Mouse (Mus musculus): ENCODE data around the gene C7. TPM values are rescaled to one million over a fixed set of nuclear protein-coding genes. Genes with fewer than 3 reads are reported as not detected.
"Not testable (repeated sequence)": the region's sequence is repeated elsewhere in the genome, so short reads cannot be mapped to it uniquely, and the experiment has no call there.

Gene C7
- under 1 TPM; 0.22 to 0.46 TPM for total RNA-seq (2021)

DNA sequence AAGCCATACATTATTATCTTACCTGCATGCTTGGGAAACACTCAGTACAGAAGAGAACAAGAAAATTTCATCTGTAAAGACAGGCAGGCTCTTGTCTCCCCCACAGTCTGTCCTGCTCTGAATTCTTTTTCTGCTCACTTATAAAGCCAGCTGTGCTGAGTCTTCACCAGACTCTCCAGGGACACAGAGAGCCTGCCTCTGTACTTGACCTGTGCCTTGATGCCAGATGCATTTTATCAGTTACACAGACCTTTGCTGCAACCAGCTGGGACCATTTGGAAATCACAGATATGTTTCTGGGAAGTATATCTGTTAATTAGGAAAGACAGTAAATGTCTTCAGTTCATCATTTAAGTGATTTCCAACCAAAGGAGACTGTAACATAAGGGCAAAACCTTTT is at the start of gene C7:
C7 (minus strand) TSS at position 106 of the 400 bp plus-strand sequence.
- no peak for DNase-seq
- intact Hi-C loops (cut with DNase I): no loop called here

DNA sequence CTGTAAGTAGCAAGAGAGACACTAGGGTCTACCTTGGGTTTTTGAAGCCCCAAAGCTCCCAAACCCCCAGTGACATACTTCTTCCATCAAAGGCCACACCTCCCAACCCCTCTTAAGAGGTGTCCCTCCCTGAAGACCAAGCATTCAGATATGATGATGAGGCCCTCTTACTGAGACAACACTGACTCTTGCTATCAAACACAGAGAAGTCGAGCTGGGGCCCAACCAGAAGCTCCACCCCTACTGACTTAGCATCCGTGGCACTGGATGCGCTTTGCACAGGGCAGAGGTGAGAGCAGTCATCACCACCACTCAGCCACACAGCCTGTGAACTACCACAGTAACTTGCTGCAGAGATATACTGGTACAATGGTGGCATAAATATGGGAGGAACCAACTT is 49.1 kb upstream of the C7 start:
- no peak for DNase-seq
- intact Hi-C loops (cut with DNase I): no loop called here

DNA sequence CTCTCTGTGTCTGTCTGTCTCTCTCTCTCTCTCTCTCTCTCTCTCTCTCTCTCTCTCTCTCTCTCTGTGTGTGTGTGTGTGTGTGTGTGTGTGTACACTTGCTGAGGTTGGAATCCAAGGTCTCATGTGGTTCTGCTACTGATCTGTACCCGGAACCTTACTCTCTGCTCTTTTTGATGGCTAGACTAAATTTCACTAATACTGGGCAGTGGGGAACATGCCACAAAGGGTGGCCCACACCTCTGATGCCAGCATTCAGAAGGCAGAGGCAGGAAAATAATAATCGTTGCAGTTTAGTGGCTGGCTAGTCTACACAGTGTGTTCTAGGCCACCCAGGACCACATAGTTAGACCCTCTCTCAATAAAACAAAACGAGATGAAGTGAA is 45.1 kb upstream of the C7 start:
- intact Hi-C loops (cut with DNase I): no loop called here
- no peak for DNase-seq

DNA sequence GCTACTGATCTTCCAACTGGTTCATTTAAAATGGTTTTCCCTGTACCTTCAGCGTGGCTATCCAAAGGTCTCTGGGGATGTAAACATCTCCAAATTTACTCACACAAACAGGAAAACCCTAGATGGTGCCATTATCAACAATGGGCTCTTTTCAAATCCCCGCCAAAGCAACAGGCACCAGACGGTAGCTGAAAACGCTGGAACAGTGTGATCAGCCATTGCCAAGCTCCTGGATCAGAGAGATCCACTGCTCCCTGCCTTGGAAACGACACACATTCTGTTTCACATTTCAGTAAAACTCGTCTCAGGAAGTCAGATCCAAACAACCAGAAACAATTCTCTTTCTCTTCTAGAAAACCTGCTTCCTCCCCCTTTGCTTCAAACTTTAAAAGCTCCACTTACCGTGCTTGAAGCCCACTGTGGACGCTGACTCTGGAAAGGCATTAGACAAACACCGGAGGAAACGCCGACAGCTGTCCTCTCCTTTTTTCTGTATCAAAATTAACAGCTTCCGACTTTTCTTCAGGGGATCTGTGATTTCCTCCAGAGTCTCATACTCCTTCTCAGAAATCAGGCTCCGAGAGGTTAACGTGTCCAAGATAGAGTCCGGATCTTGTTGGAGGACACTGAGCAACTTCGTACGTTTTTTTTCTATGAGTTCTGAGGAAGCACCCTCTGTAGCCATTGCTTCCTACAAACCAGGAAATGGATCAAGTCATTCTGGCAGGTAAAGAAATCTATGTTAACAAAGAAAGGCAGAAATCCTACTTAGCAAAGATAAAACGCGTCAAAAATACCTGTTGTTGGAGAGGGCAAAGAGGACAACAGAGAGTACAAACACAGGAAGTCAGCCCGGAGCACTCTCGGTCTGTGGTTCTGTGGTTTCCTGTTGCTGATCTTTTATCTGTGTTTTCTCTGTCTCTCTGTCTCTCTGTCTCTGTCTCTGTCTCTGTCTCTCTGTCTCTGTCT is 44.4 kb upstream of the C7 start, which contains the start of gene Card6:
Card6 (minus strand) TSS at position 854 of the 969 bp plus-strand sequence.
- no peak for DNase-seq
- intact Hi-C loops (cut with DNase I): no loop called here

DNA sequence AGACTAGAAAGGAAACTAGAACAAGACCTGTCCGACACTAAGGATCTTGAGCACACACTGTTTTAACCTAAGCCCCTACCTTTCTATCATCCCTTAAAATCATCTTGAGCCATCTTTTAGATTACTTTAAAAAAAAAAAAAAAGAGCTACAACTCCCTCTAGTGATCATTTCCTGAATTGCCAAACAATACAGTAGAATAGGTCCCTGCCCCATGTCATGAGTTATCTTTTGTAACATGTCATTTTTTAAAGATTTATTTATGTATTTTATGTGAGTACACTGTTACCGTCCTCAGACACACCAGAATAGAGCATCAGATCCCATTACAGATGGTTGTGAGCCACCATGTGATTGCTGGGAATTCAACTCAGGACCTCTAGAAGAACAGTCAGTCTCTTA is 42.8 kb upstream of the C7 start:
- intact Hi-C loops (cut with DNase I): no loop called here
- no peak for DNase-seq

DNA sequence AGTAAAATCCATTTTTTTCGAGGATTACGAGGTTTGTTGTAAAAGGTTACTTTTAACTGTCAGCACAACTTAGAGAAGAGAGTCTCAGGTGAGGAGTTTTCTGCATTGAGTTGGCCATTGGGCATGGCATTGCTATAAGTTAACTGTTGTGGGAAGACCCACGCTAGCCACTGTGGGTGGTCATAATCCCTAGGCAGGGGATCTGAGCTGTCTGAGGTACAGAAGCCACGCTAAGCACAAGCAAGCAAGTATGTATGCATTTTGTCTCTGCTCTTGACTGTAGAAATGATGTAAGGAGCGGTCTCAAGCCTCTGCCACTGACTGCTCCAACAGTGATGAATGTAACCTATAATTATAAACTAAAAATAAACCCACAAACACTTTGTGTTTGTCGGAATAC is 42.4 kb upstream of the C7 start:
- intact Hi-C loops (cut with DNase I): no loop called here
- no peak for DNase-seq

DNA sequence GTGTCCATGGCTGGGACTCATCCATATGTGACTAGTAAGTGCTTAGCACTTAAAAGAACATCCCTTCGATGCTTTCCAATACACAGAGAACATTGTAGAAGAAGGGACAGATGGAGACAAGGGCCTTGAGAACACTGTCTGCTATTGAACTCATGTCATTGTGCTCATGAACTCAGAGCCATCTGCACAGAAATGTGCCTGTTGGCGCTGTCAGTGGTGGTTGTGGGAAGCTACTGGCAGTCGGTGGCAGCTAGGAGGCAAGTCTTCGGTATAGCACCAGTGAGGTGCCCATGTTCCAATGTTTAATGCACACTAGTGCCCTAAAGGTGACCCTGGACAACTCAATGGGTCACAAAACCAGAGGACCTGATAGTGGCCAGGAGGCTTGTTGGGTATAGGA is 38.8 kb upstream of the C7 start:
- DNase-seq: no peak
- intact Hi-C loops (cut with DNase I): loop anchor here (5.0 kb wide), 1 partner anchor 1045 kb away; no protein-coding TSS in a partner anchor

DNA sequence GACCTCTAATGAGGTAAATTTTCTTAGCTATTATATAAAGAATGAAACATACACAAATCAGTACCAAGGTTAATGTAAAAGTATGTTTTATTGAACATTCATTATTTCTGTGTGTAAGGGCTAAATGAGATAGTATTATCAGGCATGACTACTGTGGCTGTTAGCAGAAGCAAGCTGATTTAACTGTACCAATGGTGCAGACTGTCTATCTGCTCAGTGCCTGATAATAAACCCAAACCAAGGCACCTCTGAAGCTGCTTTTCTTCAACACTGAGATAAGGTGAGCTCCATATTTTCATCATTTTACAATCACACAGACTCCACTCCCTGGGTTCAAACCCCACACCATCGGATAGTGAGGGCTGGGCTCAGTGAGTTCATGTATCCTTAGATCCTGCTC is 33.8 kb upstream of the C7 start:
- no peak for DNase-seq
- intact Hi-C loops (cut with DNase I): no loop called here

DNA sequence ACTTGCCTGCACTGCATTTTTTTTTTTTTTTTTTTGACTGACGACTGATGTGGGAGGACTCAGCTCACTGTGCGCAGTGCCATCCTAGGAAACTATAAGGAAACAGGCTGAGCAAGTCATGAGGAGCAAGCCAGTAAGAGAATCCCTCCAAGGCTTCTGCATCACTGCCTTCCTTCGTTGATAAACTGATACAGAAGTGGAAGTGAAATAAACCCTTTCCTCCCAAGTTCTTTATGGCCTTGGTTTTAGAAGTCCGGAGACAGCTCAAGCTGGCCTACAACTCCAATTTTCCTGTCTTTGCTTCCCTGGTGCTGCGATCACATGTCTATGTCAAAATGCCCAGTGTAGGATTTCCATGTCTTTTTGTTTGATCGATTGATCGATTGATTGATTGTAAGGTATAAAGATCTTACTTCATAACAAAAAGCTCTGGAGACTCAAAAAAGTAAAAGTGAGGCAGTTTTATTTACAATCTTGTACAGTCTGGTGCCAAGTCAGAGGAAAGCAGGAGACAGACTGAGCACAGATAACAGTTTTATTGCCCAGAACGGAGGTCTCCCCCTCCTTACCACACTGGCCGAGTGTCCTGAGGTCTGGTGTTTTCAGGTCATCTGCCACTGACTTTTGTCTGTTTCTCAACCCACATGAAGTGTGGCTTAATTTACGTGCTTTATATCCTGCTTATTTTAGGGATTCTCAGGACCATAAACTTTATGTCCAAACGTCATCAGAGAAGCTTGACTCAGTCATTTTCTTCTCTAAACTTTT is 32.2 kb upstream of the C7 start:
- DNase-seq: no peak
- intact Hi-C loops (cut with DNase I): no loop called here

DNA sequence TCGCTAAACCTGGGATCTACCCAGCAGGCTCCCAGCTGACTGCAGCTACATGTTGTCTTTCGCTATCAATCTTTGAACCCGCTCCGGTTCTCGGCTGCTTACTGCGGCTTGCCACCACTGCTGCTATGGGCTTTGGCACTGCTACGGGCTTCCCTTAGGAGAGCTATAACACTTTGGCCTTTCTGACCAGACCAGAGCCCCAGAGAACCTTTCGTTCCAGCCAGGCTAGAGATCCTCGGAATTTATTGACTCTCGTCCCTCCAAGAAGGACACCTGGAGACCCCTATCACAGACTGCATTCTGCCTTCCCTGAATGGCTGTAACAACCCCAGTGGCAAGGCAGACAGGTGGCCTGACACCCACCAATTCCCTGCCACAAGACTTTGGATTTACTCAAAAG is 26.6 kb upstream of the C7 start:
- no peak for DNase-seq
- intact Hi-C loops (cut with DNase I): no loop called here

DNA sequence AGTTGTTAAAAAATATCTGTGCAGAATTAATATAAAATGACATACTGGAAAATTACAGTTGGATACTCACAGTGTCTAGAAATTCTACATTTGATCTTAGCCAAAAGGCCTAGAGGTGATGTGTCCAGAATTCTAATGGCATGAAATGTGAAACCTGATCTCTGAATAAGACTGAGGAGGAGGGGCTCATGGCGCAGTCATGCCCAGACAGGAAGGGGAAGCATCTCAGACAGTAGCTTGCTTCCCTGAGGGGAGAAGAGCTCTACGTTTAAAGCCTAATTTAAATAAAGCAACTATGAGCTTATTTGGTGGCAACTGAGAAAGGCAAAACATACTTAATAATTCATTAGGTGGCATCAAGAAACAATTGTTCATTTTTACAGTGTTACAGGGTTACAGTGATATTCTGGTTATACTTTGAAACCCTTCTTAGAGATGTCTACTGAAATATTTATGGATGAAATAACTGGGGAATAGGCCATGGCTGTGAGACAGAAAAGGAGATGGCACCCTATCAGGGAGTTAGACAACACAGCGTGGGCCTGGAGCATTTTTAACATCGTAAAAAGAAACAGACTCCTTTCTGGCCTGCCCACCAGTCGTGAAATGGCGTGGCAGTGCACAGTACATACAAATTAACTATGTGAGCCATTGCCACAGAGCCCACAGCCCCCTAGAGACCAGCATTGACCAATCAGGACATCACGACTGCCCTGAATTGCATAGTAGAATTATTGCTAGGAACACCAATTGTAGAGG is 25.5 kb upstream of the C7 start:
- no peak for DNase-seq
- intact Hi-C loops (cut with DNase I): no loop called here

DNA sequence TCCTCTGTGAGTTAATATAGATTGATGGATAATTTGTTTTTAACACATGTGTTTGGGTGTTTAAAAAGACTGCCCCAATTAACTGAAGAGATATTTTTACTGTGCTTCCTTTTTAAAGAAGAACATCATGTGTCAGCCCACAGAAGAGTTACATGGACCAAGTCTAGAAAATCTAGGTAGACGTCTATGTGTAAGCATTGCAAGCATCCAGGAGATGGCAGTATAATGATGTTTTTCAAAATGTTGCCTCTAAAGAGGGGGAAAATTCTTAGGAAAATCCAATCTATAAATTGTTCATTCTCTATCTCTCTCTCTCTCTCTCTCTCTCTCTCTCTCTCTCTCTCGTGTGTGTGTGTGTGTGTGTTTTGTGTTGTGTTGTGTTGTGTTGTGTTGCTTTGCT is 22.6 kb upstream of the C7 start:
- no peak for DNase-seq
- intact Hi-C loops (cut with DNase I): no loop called here

DNA sequence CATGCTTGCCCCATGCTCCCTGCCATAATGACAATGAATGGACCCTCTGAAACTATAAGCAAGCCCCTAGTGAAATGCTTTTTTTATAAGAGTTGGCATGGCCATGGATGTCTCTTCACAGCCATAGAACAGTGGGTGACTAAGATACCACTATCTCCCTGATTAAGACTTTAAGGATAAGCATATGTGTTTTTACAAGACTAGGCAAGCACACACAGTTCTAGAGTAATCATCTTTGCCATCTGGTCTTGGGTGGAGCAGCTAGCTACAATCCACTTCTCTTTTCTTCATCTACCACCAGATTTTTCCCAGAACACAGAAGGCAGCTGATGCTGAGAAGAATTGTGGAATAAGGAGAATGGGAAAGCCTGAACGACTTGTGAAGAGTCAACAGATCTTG is 17.7 kb upstream of the C7 start:
- DNase-seq: no peak
- intact Hi-C loops (cut with DNase I): no loop called here

DNA sequence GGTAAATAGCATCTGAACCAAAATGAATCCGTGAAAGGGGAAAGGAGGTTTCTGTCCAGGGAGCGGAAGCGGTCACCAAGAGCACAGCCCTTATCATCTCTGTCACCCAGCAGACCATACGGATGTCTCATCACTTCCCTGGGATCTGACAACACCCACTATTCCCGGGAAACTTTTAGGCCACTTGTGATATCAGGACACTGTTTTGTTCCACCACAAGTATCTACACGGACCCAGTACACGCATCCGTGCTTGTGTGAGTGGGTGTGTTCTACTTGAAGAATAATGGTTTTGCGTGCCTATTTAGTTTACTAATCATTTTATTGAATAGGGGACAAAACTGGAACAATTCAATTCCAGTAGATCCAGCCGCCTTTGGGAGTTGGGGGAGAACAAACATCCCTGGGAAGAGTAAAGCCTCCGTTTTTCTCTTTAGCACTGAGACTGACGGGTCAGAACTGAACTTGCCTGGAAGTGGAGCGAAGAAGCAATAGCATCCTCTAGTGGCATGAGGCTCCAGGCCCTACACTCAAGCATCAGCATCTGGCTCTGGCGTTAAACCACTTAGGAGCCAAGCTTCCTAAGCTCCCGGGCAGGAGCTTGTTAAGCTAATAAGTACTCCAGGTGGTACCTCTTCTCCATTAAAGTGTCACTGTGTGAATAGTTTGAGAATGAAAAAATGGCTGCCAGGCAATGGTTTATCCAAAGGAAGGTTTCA is 5.4 kb upstream of the C7 start:
- peak; percentile 40 for DNase-seq
- intact Hi-C loops (cut with DNase I): no loop called here

DNA sequence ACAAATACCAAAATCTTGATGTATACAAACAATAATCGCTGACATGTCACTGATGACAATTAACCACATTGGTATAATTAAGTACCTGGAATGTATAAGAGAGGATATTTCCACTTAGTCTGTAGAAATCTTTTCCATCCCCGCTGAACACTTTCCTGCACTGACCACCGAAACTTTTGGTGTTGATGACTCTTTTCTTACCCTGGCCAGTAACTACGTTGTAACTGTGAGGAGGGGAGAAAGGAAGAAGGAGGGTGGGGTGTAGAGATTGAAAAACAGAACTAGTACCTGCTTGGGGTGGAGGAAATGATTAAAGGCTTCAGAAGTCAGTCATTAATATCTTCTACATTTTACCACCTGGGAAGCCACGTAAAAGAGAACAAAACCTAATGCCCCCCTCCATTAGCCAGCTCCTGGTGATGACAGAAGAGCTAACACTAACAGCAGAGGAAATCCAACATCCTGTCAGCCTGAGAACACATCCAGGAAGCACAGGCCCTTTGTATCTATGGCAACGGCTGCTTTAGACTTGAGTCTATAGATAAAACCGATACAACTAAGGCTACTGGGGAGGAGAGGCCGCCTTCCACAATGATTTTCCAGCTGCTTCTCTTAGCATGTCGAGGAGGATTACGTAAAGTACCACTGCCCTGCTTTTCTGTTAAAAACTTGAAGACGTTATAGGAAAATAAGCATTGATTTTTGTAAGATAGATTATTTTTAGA is 17.8 kb downstream of the C7 start:
- no peak for DNase-seq
- intact Hi-C loops (cut with DNase I): loop anchor here (10.0 kb wide), 1 partner anchor 799 kb away; no protein-coding TSS in a partner anchor

DNA sequence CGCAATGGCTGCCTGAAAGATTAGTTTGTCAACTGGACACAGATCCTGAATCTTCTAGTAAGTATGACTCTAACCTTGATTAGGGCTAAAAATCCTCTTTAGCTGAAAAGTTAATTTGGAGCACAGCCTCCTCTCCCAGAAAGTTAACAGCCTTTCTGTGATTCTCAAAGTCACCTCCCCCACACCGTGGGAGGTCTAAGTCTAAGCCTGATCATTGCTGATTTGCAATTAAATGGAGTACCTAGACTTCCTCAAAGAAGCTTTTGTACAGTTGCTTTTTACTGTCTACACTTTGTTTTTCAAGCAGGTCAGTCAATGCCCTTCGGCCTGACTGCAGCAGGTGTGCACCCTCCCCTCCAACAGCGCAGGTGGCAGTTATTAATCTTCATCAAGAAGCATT is 34.3 kb downstream of the C7 start:
- intact Hi-C loops (cut with DNase I): no loop called here
- no peak for DNase-seq

DNA sequence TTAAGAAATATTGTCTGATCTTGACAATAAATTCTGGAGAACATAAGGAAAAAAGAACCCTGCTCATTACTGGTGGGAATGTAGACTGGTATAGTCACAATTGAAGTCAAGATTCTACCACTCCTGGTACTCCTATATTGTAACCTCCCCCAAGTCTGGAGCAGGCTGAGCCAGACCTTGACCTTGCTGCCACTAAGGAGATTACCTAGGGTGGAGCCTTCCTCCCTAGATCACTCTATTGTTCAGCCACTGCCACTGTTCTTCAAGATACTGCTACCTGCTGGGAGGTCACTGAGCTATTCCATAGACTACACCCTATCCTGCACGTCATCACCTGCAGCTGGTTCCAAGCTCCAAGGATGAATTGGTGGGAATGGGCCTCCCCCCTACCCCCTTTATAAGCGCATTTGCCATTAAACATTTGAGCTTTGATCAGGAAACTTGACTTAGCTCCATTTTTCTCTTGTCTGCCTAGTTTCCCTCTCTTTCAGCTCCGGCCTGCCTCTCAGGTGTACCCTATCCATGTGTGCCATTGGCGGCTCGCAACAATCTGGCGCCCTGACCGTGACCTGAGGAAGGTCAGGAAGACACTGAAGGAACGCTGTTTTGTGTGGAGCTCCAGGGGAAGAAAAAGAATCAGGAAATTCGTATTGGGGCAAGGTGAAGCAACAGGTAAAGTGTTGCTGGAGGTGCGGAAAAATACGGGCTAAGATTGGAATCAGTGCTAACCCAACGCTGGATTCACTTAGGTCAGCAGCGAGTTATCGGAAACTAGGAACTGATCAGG is 39.9 kb downstream of the C7 start:
- intact Hi-C loops (cut with DNase I); DNase-seq: not testable (repeated sequence)

DNA sequence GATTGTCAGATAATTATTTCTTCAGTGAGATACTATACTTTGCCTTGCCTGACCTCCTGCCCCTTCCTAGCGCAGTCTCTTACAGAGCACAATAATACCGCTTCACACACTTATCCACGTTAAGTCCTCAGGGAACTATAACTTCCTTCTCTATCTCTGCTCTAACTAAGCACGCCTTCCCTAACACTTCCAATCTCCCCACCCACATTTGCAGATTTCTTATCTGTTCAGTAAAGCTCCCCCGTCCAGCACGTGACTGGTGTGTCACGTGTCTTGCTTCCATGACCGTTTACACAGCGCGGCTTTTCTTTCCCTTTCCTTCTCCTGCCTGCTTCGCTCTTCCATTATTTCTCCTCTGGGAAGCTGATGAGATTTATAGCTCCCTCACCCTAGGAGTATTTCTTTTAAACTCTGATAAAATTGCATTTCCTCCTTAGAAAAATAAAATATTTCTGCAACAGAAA is 53.9 kb downstream of the C7 start:
- intact Hi-C loops (cut with DNase I): no loop called here
- DNase-seq: no peak

All from left cerebral cortex, postnatal 4 days (tissue).